Mouse (Mus musculus) frontal cortex, postnatal 25 days (tissue): Measurements from ENCODE around the gene Magi3.
A peak's percentile ranks its signal among the peaks of the same experiment; 100 is the strongest.

Experiments
- DNase-seq, 2 experiments: peaks; one replicate each; pipeline ENCODE4 v3.0.0; 2022; ENCODE audit warnings: low spot score in 2 of 2

The Magi3 gene

DNA sequence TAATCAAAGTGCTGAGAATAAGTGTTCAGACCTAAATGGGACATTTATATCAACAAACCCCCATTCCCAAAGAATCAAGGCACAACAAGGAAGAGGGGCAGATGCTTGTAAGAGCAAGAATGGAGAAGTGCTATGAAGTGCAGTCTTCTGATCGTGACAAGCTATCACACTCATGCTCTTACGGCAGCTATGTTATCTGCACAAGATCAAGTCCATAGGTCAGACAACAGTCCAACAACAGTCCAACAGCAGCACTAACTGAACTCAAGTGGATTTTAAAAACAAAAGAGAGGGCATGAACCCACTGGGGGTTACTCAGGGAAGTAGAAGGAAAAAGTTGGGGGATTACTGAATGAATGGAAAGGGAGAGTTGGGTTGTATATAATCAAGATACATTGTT lies 30.4 kb downstream of the Magi3 start:
- no peak for DNase-seq

- no peak for DNase-seq
Observed at GRCm38 (mm10) chr3:104189234-104189633, 30.9 kb downstream of the Magi3 start.

GRCm38 (mm10) chr3:104184270-104184669 lies 35.9 kb downstream of the Magi3 start:
- DNase-seq = no peak

DNA sequence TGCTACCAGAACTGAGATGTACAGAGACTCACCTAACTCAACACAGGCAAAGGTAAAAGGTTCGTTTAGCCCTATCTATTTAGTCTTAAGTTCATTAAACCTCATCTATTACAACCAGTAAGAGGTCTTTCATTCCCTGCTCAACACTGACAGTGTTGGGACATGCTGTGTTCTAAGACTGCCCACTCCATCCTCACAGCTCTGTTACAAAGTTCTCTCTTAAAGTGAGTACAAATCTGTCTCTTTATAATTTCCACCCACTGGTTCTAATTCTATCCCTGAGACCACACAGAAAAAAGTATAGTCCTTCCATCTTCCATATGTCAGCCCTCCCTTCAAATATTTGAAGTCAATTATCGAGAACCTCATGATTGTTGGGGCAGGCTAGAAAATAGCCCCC lies 36.5 kb downstream of the Magi3 start:
- no peak for DNase-seq

DNA sequence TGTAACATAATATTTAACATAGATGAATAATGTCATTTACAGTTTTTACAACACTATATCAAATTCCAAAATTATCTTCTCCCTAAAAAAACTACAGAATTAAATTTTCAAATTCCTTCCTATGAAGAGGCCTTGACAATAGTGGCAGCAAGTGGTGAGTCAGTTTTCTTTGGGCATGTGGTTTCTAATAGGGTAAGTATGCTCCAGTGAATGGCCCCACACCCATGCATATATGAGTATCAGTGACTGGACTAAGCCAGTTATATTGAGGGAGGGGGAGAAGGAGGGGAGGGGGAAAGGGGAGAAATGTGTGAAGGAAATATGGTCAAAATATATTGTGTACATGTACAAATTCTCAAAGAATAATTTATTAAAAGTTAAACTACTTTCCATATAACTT lies 37.5 kb downstream of the Magi3 start:
- no peak for DNase-seq

GRCm38 (mm10) chr3:104161347-104161746 lies 58.8 kb downstream of the Magi3 start:
- DNase-seq = no peak

DNA sequence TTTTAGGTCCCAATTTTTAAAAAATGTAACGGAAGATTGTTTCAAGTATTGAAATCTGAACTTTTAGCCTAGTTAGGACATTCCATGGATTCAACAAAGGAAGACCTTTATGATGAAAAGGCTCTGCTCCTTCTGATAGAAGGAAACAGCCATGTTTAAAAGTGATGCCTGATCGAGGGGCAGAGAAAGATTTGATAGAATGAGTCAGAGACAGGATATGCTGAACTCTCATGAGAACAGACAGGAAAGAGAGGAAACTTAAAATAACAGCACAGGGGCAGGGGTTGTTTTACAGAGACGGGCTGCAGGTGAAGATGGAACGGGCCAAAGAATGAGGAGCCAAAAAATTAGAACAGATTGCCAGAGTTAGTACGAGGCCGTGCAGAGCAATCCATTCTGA lies 59.6 kb downstream of the Magi3 start:
- DNase-seq = no peak

DNA sequence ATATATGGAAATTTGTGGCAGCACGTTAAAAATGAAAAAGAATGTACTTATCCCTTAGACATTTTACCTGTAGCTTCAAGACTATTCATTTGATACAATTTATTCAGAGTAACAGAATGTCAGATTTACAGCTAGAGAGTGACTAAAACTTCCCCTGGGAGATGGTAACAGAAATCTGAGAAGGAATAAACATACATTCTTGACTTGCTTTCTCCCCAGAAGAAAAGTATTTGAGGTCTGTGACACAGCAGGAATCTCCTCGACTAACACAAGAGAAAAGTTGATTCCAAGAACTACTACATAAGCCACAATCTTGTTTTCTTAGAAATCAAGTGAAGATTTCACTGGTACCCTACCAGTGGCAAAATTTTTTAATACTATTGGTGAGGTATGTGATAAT lies 70.0 kb downstream of the Magi3 start:
- DNase-seq = no peak

DNA sequence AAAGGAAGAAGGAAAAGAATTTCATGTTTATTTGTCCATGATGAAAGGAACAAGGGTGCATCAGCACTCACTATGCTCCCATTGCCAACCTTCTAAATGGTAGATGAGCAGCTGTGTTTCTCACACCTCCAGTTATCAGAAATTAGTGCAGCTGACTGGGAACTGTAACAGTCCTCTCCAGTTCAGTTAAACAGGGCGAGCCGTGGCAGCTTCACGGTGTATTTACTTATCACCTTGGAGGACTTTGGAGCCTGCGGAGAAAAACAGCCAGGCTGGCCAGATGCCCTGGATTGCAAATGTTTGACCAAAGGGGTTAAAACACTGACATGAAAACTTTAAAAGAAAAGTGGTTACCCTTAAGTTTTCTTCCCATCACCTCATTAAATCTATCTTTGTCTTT lies 77.8 kb downstream of the Magi3 start:
- no peak for DNase-seq

- no peak for DNase-seq
Observed at GRCm38 (mm10) chr3:104138953-104139450, 81.2 kb downstream of the Magi3 start.

DNA sequence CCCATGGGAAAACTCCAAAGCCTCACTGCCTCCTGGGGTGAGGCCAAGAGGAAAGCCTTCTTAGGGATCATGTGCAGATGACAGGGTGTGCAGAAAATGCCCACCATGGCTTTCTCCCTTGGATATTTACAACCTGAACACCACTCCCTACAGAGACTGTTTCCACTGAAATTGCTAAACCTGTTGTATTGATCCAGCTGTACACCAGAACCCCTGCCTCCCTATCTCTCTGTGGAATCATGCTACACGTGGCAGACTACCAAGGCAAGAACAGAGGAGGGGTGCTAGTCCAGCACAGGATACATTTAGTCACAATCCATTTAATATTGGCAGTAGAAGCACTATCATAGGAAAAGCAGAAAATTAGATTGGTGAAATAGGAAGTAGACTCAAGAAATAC lies 94.5 kb downstream of the Magi3 start:
- DNase-seq = no peak

DNA sequence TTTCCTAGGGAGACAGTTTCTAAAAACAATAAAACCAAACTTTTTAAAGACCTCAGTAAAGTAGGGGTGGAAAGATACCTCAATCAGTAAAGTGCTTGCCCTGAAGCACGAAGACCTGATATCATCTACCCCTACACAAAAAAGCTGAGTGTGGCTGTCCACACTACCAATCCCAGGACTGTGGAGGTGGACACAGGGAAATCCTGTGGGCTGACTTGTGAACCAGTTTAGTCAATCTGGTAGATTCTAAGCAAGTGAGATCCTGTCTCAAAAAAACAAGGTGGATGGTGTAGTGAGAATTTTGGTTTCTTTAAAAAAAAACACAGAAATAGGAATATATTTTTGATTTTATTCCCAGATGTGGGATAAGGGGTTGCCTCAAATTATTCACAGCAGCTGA lies 96.3 kb downstream of the Magi3 start:
- DNase-seq = no peak

DNA sequence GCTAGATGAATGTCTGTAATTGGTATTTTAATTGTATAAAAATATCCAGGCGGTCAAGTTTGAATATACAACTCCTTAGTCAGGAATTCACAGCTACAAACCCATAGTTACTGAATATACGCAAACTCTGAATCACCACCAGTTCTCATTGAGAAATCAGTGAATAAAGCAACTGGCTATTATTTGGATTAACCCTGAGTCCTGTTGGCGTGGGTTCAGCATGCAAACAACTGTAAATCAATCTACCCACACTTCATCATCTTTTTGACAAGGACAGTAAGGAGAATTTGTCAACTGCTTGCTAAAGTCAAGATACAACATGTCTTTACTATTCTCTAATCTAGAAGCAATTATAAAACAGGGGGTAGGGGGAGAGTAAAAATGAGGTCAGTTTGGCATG lies 110.7 kb downstream of the Magi3 start:
- no peak for DNase-seq

GRCm38 (mm10) chr3:104104942-104105341 lies 115.2 kb downstream of the Magi3 start:
- DNase-seq = no peak

GRCm38 (mm10) chr3:104101721-104102120 lies 118.5 kb downstream of the Magi3 start:
- DNase-seq = no peak

GRCm38 (mm10) chr3:104101249-104101648 lies 118.9 kb downstream of the Magi3 start:
- DNase-seq = no peak

DNA sequence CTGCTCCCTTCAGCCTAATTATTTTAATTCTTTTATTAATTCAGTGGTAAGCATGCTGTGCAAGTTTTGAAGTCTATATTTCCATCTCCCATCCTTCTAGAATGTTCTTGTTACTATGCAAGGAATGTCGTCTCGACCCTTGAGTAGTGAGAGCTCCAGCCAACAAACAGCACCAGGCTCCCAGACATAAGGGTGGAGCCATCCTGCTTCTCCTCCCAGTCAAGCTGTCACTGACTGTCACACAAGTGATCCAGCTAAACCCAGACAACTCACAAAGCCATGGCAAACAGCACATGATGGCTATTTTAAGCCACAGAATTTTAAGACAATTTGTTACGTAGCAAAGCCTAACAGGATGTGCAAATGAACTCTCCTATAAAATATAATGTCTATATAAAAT lies 124.2 kb downstream of the Magi3 start:
- DNase-seq = no peak

GRCm38 (mm10) chr3:104094646-104095045 lies 125.5 kb downstream of the Magi3 start:
- no peak for DNase-seq

- DNase-seq = no peak
Observed at GRCm38 (mm10) chr3:104092759-104093158, 127.4 kb downstream of the Magi3 start.

GRCm38 (mm10) chr3:104082031-104082430 lies 138.1 kb downstream of the Magi3 start:
- no peak for DNase-seq

DNA sequence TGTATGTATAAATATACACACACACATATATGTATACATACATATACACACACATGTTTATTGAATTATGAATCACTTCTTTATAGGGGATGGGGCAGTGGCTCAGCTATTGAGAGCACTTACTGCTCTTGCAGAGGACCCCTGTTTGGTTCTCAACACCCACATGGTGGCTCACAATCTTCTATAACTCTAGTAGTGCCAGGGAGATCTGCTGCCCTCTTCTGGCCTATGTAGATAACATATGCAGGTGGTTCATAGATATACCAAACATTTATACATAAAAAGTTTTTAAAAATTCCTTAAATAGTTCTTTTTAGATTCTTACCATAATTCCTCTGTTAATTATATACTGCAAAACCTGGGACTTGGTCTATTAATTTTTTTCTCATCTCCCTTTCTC lies 141.4 kb downstream of the Magi3 start:
- no peak for DNase-seq

- DNase-seq = no peak
Observed at GRCm38 (mm10) chr3:104069395-104069794, 150.8 kb downstream of the Magi3 start.

GRCm38 (mm10) chr3:104059001-104059622 lies 161.1 kb downstream of the Magi3 start:
- DNase-seq = peak; percentile 7 to 22

DNA sequence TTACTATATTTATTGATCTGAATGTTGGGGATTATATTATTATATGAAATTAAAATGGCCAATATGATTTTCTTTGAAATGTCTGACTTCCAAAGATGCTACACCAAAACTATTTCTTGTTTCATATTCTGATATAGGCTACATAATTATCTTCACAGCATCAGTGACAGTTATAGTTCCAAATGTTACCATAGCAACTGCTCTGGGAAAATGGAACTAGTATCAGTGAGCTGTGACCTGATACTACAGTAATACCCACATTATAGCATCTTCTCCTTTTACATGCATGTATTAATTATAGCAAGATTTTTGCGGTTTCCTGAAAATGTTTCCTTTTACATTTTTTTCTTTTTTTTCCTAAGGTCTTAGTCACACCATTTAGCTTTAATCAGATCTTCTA lies 187.4 kb downstream of the Magi3 start:
- no peak for DNase-seq
